In genomic region chr3:32417751-32418211, GRCm38 (mm10) we compare ENCODE assay signal across 12 mouse cellular contexts. TPM values are rescaled to one million over a fixed set of nuclear protein-coding genes. Genes with fewer than 3 reads are reported as not detected.
DNase-seq lines count a peak whose midpoint lies in the region; ATAC-seq and TF ChIP-seq lines count a peak whose summit lies in the region.
"Had no signal": no experiment of that assay in that cellular context is flagged by ENCODE, and none has a peak within 500 bp of the region (broad histone marks: within the 10 kb centered on the region; RNA-seq: fewer than 3 reads in every experiment).

No protein-coding gene starts in this region.

- H3K27ac ChIP-seq in layer of hippocampus, adult 2 months: no peak overlapping the region
- 0 out of 2 replicates have a peak overlapping the region, but pooled peaks have one; percentile 1 for H3K27ac ChIP-seq in intestine, postnatal 0 days (ENCODE audit: low read depth, low read length)
- H3K27ac ChIP-seq: liver, embryonic 14.5 days; midbrain, embryonic 15.5 days had no signal

- no peak overlapping the region for H3K4me2 ChIP-seq in intestine, postnatal 0 days (replicated peaks; ENCODE audit: low read depth)
- H3K4me2 ChIP-seq: midbrain, embryonic 15.5 days had no signal

- H3K27me3 ChIP-seq in intestine, postnatal 0 days (replicated peaks; ENCODE audit: control insufficient read depth, insufficient read depth, low read length): no peaks in the 10 kb centered on the region
- H3K27me3 ChIP-seq: midbrain, embryonic 15.5 days had no signal

- peak; percentile 41 for DNase-seq in adrenal gland, postnatal 14 days
- DNase-seq in adrenal gland, postnatal 4 days (ENCODE audit: low spot score in 2 of 2): no peak
- no peak for DNase-seq in layer of hippocampus, adult 2 months (ENCODE audit: low spot score in 2 of 2)
- no peak for DNase-seq in layer of hippocampus, postnatal 25 days (ENCODE audit: extremely low spot score in 1 of 2, low spot score in 1 of 2)
- DNase-seq in CD4-positive, CD25-positive, alpha-beta regulatory T cell, adult 2 months (ENCODE audit: low read depth, low spot score): peak; percentile 35
- DNase-seq in spleen, adult 12 weeks (ENCODE audit: low spot score): no peak
- no peak for DNase-seq in embryo, embryonic 10 days (ENCODE audit: low spot score)
- DNase-seq: kidney, adult 8-10 months; thymus, postnatal 25 days had no signal

- TF ChIP-seq CTCF in layer of hippocampus, adult 2 months (conservative IDR thresholded peaks at IDR 0.05): 0 out of 2 replicates have a peak, but pooled peaks have one; percentile 18
- TF ChIP-seq CTCF in intestine, postnatal 0 days (IDR thresholded peaks at IDR 0.05; ENCODE audit: low read depth): no peak

- no peak overlapping the region for H3K4me3 ChIP-seq in layer of hippocampus, adult 2 months
- H3K4me3 ChIP-seq in intestine, postnatal 0 days (ENCODE audit: low read depth, low read length): no peak overlapping the region
- H3K4me3 ChIP-seq: midbrain, embryonic 15.5 days had no signal

- 22% methylated on average over 5 of the region's 5 CpGs for WGBS in intestine, postnatal 0 days

- H3K36me3 ChIP-seq in intestine, postnatal 0 days (ENCODE audit: control insufficient read depth, insufficient read depth): no peaks in the 10 kb centered on the region
- H3K36me3 ChIP-seq: midbrain, embryonic 15.5 days had no signal

- no peak overlapping the region for H3K9ac ChIP-seq in intestine, postnatal 0 days (ENCODE audit: low read depth, low read length)
- H3K9ac ChIP-seq: liver, embryonic 14.5 days; midbrain, embryonic 15.5 days had no signal

- peaks cover 6% of the 10 kb centered on the region for H3K4me1 ChIP-seq in intestine, postnatal 0 days (replicated peaks; ENCODE audit: control insufficient read depth, insufficient read depth, low read length)

- peak; percentile 55 for ATAC-seq in intestine, postnatal 0 days
- ATAC-seq: midbrain, embryonic 15.5 days had no signal

- H3K9me3 ChIP-seq in intestine, postnatal 0 days (ENCODE audit: control insufficient read depth): no peaks in the 10 kb centered on the region
- H3K9me3 ChIP-seq: midbrain, embryonic 15.5 days had no signal

RNA-seq across cellular contexts. Expression of gene Pik3ca, which starts 20.3 kb away (rescaled TPM):
- total RNA-seq in adrenal gland, postnatal 14 days (2021): 49.5 and 54.0 TPM in 2 replicates
- 10 to 100 TPM; 49.5 to 54.0 TPM for total RNA-seq in adrenal gland, postnatal 4 days (2021)
- 10 to 100 TPM; 47.8 to 51.9 TPM for total RNA-seq in layer of hippocampus, adult 2 months (2021)
- total RNA-seq in layer of hippocampus, postnatal 25 days (2021): 10 to 100 TPM; 43.6 to 44.0 TPM
- 5.9 and 7.0 TPM in 2 replicates for polyA plus RNA-seq in intestine, postnatal 0 days (2015; fragmentation: Nextera tagmentation; extraction: Ambion mirVana)

RNA-seq across cellular contexts. Expression of gene Zmat3, which starts 52.0 kb away (rescaled TPM):
- 15.9 and 16.7 TPM in 2 replicates for total RNA-seq in adrenal gland, postnatal 14 days (2021)
- total RNA-seq in adrenal gland, postnatal 4 days (2021): 10 to 100 TPM; 20.2 to 23.7 TPM
- 10 to 100 TPM; 58.2 to 59.9 TPM for total RNA-seq in layer of hippocampus, adult 2 months (2021)
- 10 to 100 TPM; 66.4 to 74.3 TPM for total RNA-seq in layer of hippocampus, postnatal 25 days (2021)
- 2.8 and 3.1 TPM in 2 replicates for polyA plus RNA-seq in intestine, postnatal 0 days (2015; fragmentation: Nextera tagmentation; extraction: Ambion mirVana)

Comparison
In these comparisons a context has a peak if more than half of its experiments do, and no peak if none do; other contexts are left out.
1. DNase-seq: peak in adrenal gland, postnatal 14 days (single experiment) and CD4-positive, CD25-positive, alpha-beta regulatory T cell, adult 2 months (single experiment); none in adrenal gland, postnatal 4 days (0 of 2), layer of hippocampus, adult 2 months (0 of 2), layer of hippocampus, postnatal 25 days (0 of 2), spleen, adult 12 weeks (single experiment) and embryo, embryonic 10 days (single experiment).